Mouse (Mus musculus) MEL (cell line): ENCODE data around the gene Hacd3.

Source experiments
- CTCF ChIP-seq, 3 experiments: IDR thresholded peaks in 2 of 3; conservative IDR thresholded peaks in 1 of 3; 2 replicates each; pipeline ENCODE4 v1.5.1; 2011 to 2012; ENCODE audit warnings: low read length in 3 of 3, low read depth in 2 of 3, mild to moderate bottlenecking in 2 of 3, improper control_type of control experiment in 1 of 3, inconsistent platforms in 1 of 3, mixed read lengths in 1 of 3, moderate library complexity in 1 of 3; ENCODE audit not compliant: control insufficient read depth in 1 of 3, insufficient read depth in 1 of 3, poor library complexity in 1 of 3, severe bottlenecking in 1 of 3
- MAFK ChIP-seq: IDR thresholded peaks from 2 replicates; pipeline ENCODE4 v1.6.1; 2011; ENCODE audit warnings: low read depth, mild to moderate bottlenecking, low read length, improper control_type of control experiment, borderline replicate concordance
- RAD21 ChIP-seq: IDR thresholded peaks from 2 replicates; pipeline ENCODE4 v1.6.1; 2011; ENCODE audit warnings: mild to moderate bottlenecking, low read depth, low read length, improper control_type of control experiment
- TCF12 ChIP-seq: IDR thresholded peaks from 2 replicates; pipeline ENCODE4 v1.6.1; 2014; ENCODE audit warnings: low read depth, mild to moderate bottlenecking, inconsistent platforms, low read length, improper control_type of control experiment, moderate library complexity

DNA sequence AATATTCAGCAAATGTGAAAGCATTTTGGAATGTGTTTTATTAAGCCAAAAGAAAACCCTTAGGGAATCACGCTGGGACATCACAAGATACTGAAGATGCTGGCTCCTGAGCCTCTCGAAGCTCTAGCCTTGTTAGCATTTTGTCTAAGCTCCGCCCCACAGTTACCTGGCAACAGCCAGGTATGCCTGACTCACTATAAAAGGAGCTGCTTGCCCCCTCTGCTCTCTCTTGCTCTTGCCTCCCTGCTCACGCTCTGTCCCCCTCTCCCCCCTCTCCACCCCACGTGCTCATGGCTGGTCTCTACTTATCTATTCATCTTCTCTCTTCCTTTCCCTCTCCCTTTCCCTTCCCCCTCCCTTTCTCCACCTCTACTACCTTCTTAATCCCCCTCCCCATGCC lies 69.4 kb downstream of the Hacd3 start:
- TF ChIP-seq TCF12 (no peak), RAD21 (no peak), CTCF (IDR thresholded peaks at IDR 0.05 in 2 of 3, conservative IDR thresholded peaks at IDR 0.05 in 1 of 3; ENCODE audit: control insufficient read depth in 1 of 3, insufficient read depth in 1 of 3, low read depth in 2 of 3, low read length in 3 of 3, poor library complexity in 1 of 3, severe bottlenecking in 1 of 3) (no peak), MAFK (no peak)
